Mouse (Mus musculus) limb, embryonic 10.5 days (tissue): ENCODE measurements around the gene Sphk1. TPM values are rescaled to one million over a fixed set of nuclear protein-coding genes. Genes with fewer than 3 reads are reported as not detected.

Source experiments
- DNase-seq: peaks from one replicate; pipeline ENCODE4 v3.0.0-alpha.2; 2017; ENCODE audit warnings: low spot score
- H3K27ac ChIP-seq: fragments of 300-500 bp; sonication (generic); 2 replicates; pipeline ENCODE4 v1.5.1; 2016; ENCODE audit warnings: mild to moderate bottlenecking
- H3K27me3 ChIP-seq: fragments of 300-500 bp; sonication (generic); 2 replicates; pipeline ENCODE4 v1.6.1; 2016; ENCODE audit warnings: low read depth, mild to moderate bottlenecking; ENCODE audit not compliant: poor library complexity, severe bottlenecking
- H3K36me3 ChIP-seq: fragments of 300-500 bp; sonication (generic); 2 replicates; pipeline ENCODE4 v1.6.1; 2016; ENCODE audit warnings: mild to moderate bottlenecking, moderate library complexity
- H3K4me1 ChIP-seq: fragments of 300-500 bp; sonication (generic); 2 replicates; pipeline ENCODE4 v1.6.1; 2016
- H3K4me3 ChIP-seq: fragments of 300-500 bp; sonication (generic); 2 replicates; pipeline ENCODE4 v1.5.1; 2016; ENCODE audit warnings: mild to moderate bottlenecking, moderate library complexity
- H3K9me3 ChIP-seq: fragments of 300-500 bp; sonication (generic); replicated peaks from 2 replicates; pipeline ENCODE4 v1.6.1; 2016; ENCODE audit warnings: mild to moderate bottlenecking
- WGBS: fragments of 180-500 bp; shearing (Covaris S2); methylation state at CpG from one replicate; pipeline ENCODE4 v1.1.7; 2016; 5-methylcytosine and 5-hydroxymethylcytosine counted together
- polyA plus RNA-seq: library from polyadenylated mRNA; unstranded; fragments of >200 nt; fragmentation: Nextera tagmentation; extraction: Ambion mirVana; gene quantifications from 2 replicates; pipeline ENCODE4 v1.2.1, GENCODE M21; 2016

Gene Sphk1
- polyA plus RNA-seq, 1 experiment from 2014 or later, result 0.54 TPM

DNA sequence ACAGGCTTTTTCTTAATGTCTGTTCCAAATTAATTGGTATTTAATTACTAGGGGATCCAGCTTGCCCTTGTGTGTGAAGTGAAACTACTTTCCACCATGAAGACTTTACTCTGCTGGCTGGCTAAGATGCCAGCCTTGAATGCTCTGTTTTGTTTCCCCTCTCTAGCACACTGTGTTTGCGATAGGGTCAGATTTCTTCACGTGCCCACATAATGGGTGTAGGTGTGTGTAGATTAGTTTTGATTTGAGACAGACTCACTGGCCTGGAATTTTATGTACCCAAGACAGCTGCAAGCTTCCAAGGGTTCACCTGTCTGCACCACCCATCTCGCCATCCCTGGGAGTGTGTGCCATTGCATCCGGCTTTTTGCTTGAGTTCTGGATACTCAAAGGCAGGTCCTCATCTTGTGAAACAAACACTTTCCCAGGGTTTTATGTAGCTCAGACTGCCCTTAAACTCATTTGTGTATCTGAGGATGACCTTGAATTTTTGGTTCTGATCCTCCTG, 17.1 kb upstream of the Sphk1 start:
- H3K4me1 ChIP-seq, result peaks cover 20% of the 10 kb centered on the region
- H3K9me3 ChIP-seq, result no peaks in the 10 kb centered on the region
- WGBS, result 89% methylated on average over 4 of the region's 4 CpGs
- no peak for DNase-seq
- no peak overlapping the region for H3K27ac ChIP-seq
- H3K36me3 ChIP-seq, result no peaks in the 10 kb centered on the region
- no peak overlapping the region for H3K4me3 ChIP-seq
- H3K27me3 ChIP-seq, result peaks cover 26% of the 10 kb centered on the region

DNA sequence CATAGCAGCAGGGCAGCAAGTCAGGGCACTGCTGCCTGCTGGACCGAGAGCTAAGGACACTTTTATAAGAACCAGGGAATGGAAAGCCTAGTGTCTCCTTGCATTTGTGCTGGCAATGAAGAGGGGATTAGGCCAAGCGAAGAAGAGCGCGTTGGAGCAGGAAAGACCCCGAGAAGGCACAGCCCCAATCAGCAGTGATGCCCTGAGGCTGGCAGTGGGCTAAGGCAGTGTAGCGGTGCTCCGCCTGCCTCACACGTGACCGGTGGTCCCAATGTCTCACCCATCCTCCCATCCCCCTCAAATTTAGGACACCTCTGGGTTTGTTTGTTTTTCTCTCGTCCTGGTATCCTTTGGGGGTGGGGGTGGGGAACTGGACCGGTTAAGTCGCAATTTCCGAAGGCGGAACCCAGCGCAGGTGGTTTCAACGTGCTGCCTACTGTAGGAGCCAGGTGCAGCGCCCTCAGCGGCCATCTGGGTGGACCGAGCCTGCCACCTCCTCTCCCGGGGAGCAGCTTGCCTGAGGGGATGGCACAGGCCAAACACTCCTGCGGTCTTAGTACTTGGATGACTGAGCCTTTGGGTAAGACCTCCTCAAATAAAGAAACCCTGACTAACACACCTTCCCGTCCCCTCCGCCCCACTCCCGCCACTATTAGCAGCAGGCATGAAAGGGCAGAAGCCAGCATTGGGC, 15.2 kb upstream of the Sphk1 start:
- H3K27ac ChIP-seq, result no peak overlapping the region
- H3K4me1 ChIP-seq, result peaks cover 15% of the 10 kb centered on the region
- WGBS, result 15% methylated on average over 24 of the region's 24 CpGs
- H3K9me3 ChIP-seq, result no peaks in the 10 kb centered on the region
- H3K36me3 ChIP-seq, result no peaks in the 10 kb centered on the region
- peaks cover 26% of the 10 kb centered on the region for H3K27me3 ChIP-seq
- H3K4me3 ChIP-seq, result peak overlapping the region; percentile 28
- no peak for DNase-seq

DNA sequence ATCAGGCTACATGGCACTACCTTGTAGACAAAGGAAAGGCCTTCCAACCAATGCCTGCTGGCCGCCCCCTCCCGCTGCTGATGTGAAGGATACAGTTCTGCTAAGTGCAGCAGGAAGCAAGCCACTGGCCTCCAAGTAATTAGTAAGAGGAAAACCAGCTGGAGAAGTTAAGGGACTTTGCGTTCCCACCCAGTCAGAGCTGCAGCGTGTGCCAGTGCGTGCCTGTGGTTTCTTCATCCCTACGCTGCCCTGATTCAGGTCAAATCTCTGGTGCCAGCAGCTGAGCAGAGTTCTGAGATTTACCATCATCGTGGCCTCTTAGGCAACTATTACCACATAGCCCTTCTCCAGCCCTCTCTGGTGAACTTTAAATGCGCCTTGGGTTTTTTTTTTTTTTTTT, 12.2 kb upstream of the Sphk1 start:
- peak overlapping the region; percentile 73; the same call in 1 of the 2 replicates for H3K27ac ChIP-seq

GRCm38 (mm10) chr11:116521143-116521542, 9.6 kb upstream of the Sphk1 start:
- whole genome bisulfite sequencing, result 60% methylated on average over 3 of the region's 3 CpGs
- no peak for DNase-seq
- H3K27ac ChIP-seq, result no peak overlapping the region
- no peak overlapping the region for H3K4me3 ChIP-seq
- H3K4me1 ChIP-seq, result peaks cover 18% of the 10 kb centered on the region
- no peaks in the 10 kb centered on the region for H3K36me3 ChIP-seq
- no peaks in the 10 kb centered on the region for H3K9me3 ChIP-seq
- H3K27me3 ChIP-seq, result 0 out of 2 replicates have a peak, but pooled peaks cover 2% of the 10 kb centered on the region

More for the DNA sequence above, 12.2 kb upstream of the Sphk1 start:
- no peak for DNase-seq
- Histone ChIP-seq H3K27me3 (peaks cover 26% of the 10 kb centered on the region), H3K4me1 (peaks cover 23% of the 10 kb centered on the region), H3K4me3 (no peak overlapping the region), H3K36me3 (no peaks in the 10 kb centered on the region), H3K9me3 (no peaks in the 10 kb centered on the region)
- 70% methylated on average over 8 of the region's 8 CpGs for WGBS

- peaks cover 18% of the 10 kb centered on the region for H3K4me1 ChIP-seq
- no peaks in the 10 kb centered on the region for H3K9me3 ChIP-seq
- no peak overlapping the region for H3K4me3 ChIP-seq
- no peaks in the 10 kb centered on the region for H3K36me3 ChIP-seq
- no peak overlapping the region for H3K27ac ChIP-seq
- H3K27me3 ChIP-seq, result peaks cover 5% of the 10 kb centered on the region; the same call in 1 of the 2 replicates
- DNase-seq, result no peak
- 84% methylated on average over 3 of the region's 3 CpGs for WGBS
These were observed 8.7 kb upstream of the Sphk1 start for GRCm38 (mm10) chr11:116522046-116522445.

- no peak for DNase-seq
- Histone ChIP-seq H3K27ac (no peak overlapping the region), H3K9me3 (no peaks in the 10 kb centered on the region), H3K4me3 (no peak overlapping the region), H3K27me3 (peaks cover 15% of the 10 kb centered on the region), H3K4me1 (peaks cover 15% of the 10 kb centered on the region), H3K36me3 (no peaks in the 10 kb centered on the region)
- WGBS, result 70% methylated on average over 16 of the region's 16 CpGs
These were observed 7.6 kb upstream of the Sphk1 start for GRCm38 (mm10) chr11:116522886-116523698.

GRCm38 (mm10) chr11:116523699-116524189, 7.0 kb upstream of the Sphk1 start:
- no peak for DNase-seq

DNA sequence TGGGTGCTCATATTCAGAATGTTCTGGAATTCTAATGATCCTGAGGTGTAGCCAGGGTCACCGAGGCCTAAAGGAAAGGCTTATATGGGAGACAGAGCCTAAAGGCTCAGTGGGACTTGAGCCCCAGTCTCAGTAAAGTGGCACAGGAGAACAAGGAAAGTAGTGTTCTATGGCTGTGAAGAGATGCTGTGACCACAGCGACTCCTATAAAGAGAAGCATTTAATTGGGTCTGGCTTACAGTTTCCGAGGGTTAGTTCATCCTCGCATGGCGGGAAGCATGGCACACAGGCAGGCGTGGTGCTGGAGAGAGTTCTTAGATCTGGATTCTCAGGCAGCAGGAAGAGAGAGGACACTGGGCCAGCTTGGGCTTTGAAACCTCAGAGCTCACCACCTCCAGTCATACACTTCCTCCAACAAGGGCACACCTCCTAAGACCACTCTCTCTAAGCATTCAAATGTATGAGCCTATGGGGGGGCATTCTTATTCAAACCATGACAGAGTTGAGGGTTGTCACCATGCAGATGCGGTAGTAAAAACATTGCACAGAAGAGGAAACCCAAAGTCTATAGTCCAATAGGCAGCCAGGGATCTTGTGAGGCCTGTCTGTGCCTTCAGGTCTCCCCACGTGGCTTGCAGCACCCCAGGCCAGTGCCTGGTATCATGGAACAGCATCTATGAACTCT, 1.9 kb upstream of the Sphk1 start:
- Histone ChIP-seq H3K36me3 (no peaks in the 10 kb centered on the region), H3K9me3 (no peaks in the 10 kb centered on the region), H3K27me3 (peaks cover 71% of the 10 kb centered on the region), H3K27ac (no peak overlapping the region), H3K4me3 (no peak overlapping the region), H3K4me1 (peaks cover 40% of the 10 kb centered on the region)
- DNase-seq, result no peak
- WGBS, result 82% methylated on average over 8 of the region's 8 CpGs

More at GRCm38 (mm10) chr11:116523699-116524189, 7.0 kb upstream of the Sphk1 start:
- Histone ChIP-seq H3K36me3 (no peaks in the 10 kb centered on the region), H3K4me1 (peaks cover 10% of the 10 kb centered on the region), H3K9me3 (no peaks in the 10 kb centered on the region), H3K4me3 (no peak overlapping the region), H3K27me3 (peaks cover 20% of the 10 kb centered on the region), H3K27ac (no peak overlapping the region)
- 52% methylated on average over 5 of the region's 5 CpGs for WGBS

DNA sequence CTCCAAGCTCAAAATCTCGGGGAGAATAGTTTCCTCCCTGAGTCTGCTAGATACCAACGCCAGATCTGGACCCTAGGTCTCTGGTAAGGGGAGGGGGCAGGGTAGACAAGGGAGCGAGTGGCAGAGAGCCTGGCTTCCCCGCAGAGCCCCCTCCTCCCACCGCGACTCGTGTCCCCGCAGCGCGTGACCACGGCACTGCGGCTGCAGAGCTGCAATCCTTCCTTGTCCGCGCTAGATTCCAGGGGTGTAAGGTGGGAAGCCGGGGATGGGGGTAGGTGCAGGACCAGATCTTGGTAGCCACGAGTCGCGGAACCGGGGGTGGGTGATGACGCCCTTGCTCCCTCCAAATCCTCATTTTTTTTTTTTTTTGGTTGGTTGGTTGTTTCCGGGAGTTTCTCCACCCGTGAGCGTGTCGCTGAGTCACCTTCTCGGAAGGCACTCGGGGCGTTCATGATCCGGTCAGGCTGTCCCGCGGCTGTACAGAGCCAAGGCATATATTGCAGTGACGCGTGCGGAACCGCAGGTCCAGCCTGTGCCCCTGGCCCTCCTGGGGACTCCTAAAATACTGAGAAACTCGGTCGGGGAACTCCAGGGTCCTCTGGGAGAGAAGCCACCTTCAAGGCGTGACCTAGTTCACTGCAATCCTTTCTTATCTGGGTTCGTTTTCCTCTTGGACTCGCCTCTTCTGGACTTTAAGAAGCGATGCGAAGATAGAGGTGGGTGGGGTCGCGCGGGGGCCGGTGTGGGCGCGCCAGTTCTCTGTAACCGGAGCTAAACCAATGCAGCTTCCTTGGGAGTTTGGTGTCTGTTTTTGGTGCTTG, 856 bp downstream of the Sphk1 start:
- peak; percentile 56 for DNase-seq
- Histone ChIP-seq H3K27ac (peak overlapping the region; percentile 54; the same call in 1 of the 2 replicates), H3K27me3 (peaks cover 93% of the 10 kb centered on the region), H3K9me3 (no peaks in the 10 kb centered on the region), H3K36me3 (no peaks in the 10 kb centered on the region; the same call in 1 of the 2 replicates), H3K4me1 (peaks cover 50% of the 10 kb centered on the region), H3K4me3 (peak overlapping the region; percentile 68)
- 3% methylated on average over 48 of the region's 48 CpGs for whole genome bisulfite sequencing

GRCm38 (mm10) chr11:116532262-116532809, 1.6 kb downstream of the Sphk1 start:
- DNase-seq, result peak; percentile 71
- H3K36me3 ChIP-seq, result peaks cover 6% of the 10 kb centered on the region
- WGBS, result under 1% methylated on average over 30 of the region's 30 CpGs
- peak overlapping the region; percentile 65 for H3K27ac ChIP-seq
- H3K27me3 ChIP-seq, result peaks cover 88% of the 10 kb centered on the region
- H3K4me1 ChIP-seq, result peaks cover 50% of the 10 kb centered on the region
- peak overlapping the region; percentile 68 for H3K4me3 ChIP-seq
- no peaks in the 10 kb centered on the region for H3K9me3 ChIP-seq

DNA sequence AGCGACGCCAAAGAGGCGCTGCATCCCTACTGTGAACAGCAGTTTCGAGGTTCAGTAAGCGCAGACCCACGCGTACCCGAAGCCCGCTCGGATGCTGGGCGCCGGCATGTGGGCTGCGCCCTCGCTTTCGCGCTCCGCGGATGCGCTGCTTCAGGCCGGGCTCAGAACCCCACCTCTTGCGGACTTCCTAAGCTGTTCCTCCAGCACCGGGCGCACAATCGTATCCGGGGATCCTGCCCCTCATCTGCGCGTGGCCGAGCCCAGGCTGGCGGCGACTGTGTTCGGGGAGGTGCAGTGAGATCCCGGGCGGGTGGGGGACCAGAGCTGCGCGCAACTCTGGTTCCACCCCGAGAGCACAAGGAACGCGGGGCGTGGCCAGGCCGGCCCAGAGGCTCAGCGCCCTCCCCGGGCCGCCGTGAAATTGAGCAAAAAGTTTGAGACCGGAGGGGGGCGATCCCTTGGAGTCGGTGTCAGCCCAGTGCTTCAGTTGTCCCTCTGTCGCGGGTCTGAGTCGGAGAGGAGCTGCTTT, 2.1 kb downstream of the Sphk1 start:
- peak overlapping the region; percentile 65 for H3K27ac ChIP-seq
- H3K9me3 ChIP-seq, result no peaks in the 10 kb centered on the region
- under 1% methylated on average over 50 of the region's 50 CpGs for WGBS
- H3K27me3 ChIP-seq, result peaks cover 83% of the 10 kb centered on the region
- peak overlapping the region; percentile 68 for H3K4me3 ChIP-seq
- H3K4me1 ChIP-seq, result peaks cover 50% of the 10 kb centered on the region
- H3K36me3 ChIP-seq, result peaks cover 8% of the 10 kb centered on the region
- DNase-seq, result peak; percentile 76
